Mouse (Mus musculus) cerebellum, adult 2 months (tissue): ENCODE data around the gene Golgb1.

Experiments used
- CTCF ChIP-seq: fragments of 200-500 bp; IDR thresholded peaks from 2 replicates; pipeline ENCODE4 v1.5.1; 2011; ENCODE audit warnings: low read depth, mild to moderate bottlenecking, control low read depth, low read length, moderate library complexity, borderline replicate concordance; ENCODE audit not compliant: insufficient read depth
- POLR2A ChIP-seq: fragments of 200-500 bp; IDR thresholded peaks from 2 replicates; pipeline ENCODE4 v1.6.1; 2011; ENCODE audit warnings: low read length, control low read depth, borderline replicate concordance; ENCODE audit not compliant: insufficient read depth

DNA sequence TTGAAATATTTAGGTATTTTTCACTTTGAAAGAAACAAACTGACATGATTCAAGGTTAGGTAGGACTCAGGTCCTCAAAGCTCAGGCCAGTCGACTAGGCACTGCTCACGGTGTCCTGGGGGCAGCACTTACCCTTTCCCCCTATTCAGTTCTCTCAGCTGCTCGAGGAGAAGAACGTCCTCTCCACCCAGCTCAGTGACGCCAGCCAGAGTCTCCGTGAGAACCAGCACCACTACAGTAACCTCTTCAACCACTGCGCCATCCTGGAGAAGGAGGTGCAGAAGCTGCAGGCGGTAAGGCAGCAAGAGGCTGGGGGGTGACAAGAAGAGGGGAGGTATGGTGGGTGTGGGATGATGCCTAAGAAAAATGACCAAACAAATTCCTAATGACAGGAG, 53.2 kb downstream of the Golgb1 start:
- TF ChIP-seq CTCF: no peak
- no peak for TF ChIP-seq POLR2A
